Mouse (Mus musculus) limb, embryonic 14.5 days (tissue): ENCODE data around the gene Vps13d. TPM values are rescaled to one million over a fixed set of nuclear protein-coding genes. Genes with fewer than 3 reads are reported as not detected.

Experiments
- ATAC-seq: fragments of 200-750 bp; cut with Nextera tagmentation; 2 replicates; pipeline ENCODE4 v1.8.0; 2017; ENCODE audit warnings: low read depth, moderate number of reproducible peaks, moderate TSS enrichment; ENCODE audit not compliant: low FRiP score
- DNase-seq: peaks from one replicate; pipeline ENCODE4 v3.0.0-alpha.2; 2015; ENCODE audit warnings: low spot score
- H3K27ac ChIP-seq: fragments of 300-500 bp; sonication (generic); replicated peaks from 2 replicates; pipeline ENCODE4 v1.5.1; 2014; ENCODE audit warnings: low read depth, mild to moderate bottlenecking, low read length, moderate library complexity, mixed read lengths
- H3K27me3 ChIP-seq: fragments of 300-500 bp; sonication (generic); 2 replicates; pipeline ENCODE4 v1.6.1; 2014; ENCODE audit warnings: low read length, mixed read lengths; ENCODE audit not compliant: control insufficient read depth, insufficient read depth
- H3K36me3 ChIP-seq: fragments of 300-500 bp; sonication (generic); 2 replicates; pipeline ENCODE4 v1.6.1; 2014; ENCODE audit warnings: mild to moderate bottlenecking, low read length, moderate library complexity, mixed read lengths; ENCODE audit not compliant: control insufficient read depth, insufficient read depth
- H3K4me1 ChIP-seq: fragments of 300-500 bp; sonication (generic); 2 replicates; pipeline ENCODE4 v1.6.1; 2014; ENCODE audit warnings: antibody characterized with exemption, low read length, mixed read lengths; ENCODE audit not compliant: control insufficient read depth, insufficient read depth
- H3K4me2 ChIP-seq: fragments of 300-500 bp; sonication (generic); replicated peaks from 2 replicates; pipeline ENCODE4 v1.6.1; 2014; ENCODE audit warnings: low read depth, mild to moderate bottlenecking, low read length, moderate library complexity; ENCODE audit not compliant: severe bottlenecking
- H3K4me3 ChIP-seq: fragments of 300-500 bp; sonication (generic); replicated peaks from 2 replicates; pipeline ENCODE4 v1.5.1; 2014; ENCODE audit warnings: low read length
- H3K9ac ChIP-seq: fragments of 300-500 bp; sonication (generic); 2 replicates; pipeline ENCODE4 v1.6.1; 2014; ENCODE audit warnings: mild to moderate bottlenecking, low read depth, low read length, moderate library complexity; ENCODE audit not compliant: severe bottlenecking
- H3K9me3 ChIP-seq: fragments of 300-500 bp; sonication (generic); 2 replicates; pipeline ENCODE4 v1.6.1; 2016; ENCODE audit warnings: low read length; ENCODE audit not compliant: control insufficient read depth
- POLR2A ChIP-seq: fragments of 200-500 bp; IDR thresholded peaks from 2 replicates; pipeline ENCODE4 v1.8.0; 2012; ENCODE audit warnings: inconsistent platforms, mild to moderate bottlenecking, moderate library complexity, borderline replicate concordance; ENCODE audit not compliant: insufficient read depth, insufficient read length; ENCODE audit errors: extremely low read depth
- WGBS: fragments of 180-500 bp; shearing (Covaris S2); extraction: QIAGEN DNeasy Blood & Tissue Kit; methylation state at CpG from one replicate; pipeline ENCODE4 v1.1.7; 2014; 5-methylcytosine and 5-hydroxymethylcytosine counted together
- polyA plus RNA-seq, 2 experiments: library from polyadenylated mRNA; depleted of rRNA in 1 of 2; stranded (reverse) in 1 of 2; unstranded in 1 of 2; fragments of >200 nt; fragmentation: Nextera tagmentation in 1 of 2; extraction: Ambion mirVana in 1 of 2; gene quantifications; 2 replicates each; pipeline versions ENCODE4 v1.2.1 to v1.2.3; 2012 to 2014

The Vps13d gene
- polyA plus RNA-seq, 2 experiments = 16.8 to 26.3 TPM

DNA sequence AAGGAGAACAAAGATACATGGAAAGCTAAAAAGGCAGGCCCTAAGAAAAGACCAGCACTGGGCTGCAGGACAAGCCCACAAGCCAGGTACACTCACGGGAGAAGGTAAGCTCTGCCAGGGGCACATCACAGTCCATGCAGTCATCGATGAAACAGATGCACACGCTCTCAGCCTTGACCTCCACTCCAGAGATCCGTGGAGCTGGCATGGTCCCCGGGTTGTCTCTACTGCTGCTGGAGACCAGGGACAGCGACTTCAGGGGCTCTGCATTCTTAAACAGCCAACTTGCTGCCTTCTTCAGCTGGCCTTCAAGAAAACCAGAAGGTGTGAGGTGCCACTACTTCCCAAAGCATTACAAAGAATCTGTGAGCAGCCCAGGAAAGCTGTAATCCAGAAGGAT is 84.1 kb downstream of the Vps13d start:
- Histone ChIP-seq H3K36me3 (peaks cover 86% of the 10 kb centered on the region), H3K27ac (no peak overlapping the region), H3K4me1 (no peaks in the 10 kb centered on the region), H3K9me3 (no peaks in the 10 kb centered on the region), H3K4me3 (no peak overlapping the region), H3K27me3 (no peaks in the 10 kb centered on the region), H3K9ac (no peak overlapping the region), H3K4me2 (no peak overlapping the region)
- WGBS = 83% methylated on average over 6 of the region's 6 CpGs
- DNase-seq (no peak), ATAC-seq (no peak)
- TF ChIP-seq POLR2A = no peak

DNA sequence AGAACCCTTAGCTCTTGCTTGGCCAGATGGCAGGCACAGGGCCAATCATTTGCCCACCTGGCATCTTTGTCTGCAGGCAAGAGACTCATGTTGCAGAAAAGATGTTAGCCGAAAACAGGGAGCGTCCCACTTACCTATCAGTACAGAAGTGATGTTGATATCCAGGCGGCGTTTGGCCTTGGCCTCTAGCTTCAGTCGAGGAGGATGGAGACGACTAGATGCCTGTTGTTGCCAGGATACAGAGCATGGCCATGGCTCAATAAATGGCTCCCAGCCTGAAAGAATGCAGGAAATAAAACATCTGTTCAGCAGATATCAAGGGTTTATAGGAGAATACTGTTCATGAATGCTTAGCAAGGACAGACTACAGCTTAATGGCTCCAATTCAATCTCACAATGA is 88.0 kb downstream of the Vps13d start:
- Histone ChIP-seq H3K4me2 (no peak overlapping the region), H3K4me3 (no peak overlapping the region), H3K9me3 (no peaks in the 10 kb centered on the region), H3K36me3 (peaks cover 80% of the 10 kb centered on the region), H3K4me1 (no peaks in the 10 kb centered on the region), H3K27me3 (no peaks in the 10 kb centered on the region), H3K27ac (no peak overlapping the region), H3K9ac (no peak overlapping the region)
- no peak for DNase-seq
- no peak for ATAC-seq
- no peak for TF ChIP-seq POLR2A
- 63% methylated on average over 6 of the region's 6 CpGs for WGBS

DNA sequence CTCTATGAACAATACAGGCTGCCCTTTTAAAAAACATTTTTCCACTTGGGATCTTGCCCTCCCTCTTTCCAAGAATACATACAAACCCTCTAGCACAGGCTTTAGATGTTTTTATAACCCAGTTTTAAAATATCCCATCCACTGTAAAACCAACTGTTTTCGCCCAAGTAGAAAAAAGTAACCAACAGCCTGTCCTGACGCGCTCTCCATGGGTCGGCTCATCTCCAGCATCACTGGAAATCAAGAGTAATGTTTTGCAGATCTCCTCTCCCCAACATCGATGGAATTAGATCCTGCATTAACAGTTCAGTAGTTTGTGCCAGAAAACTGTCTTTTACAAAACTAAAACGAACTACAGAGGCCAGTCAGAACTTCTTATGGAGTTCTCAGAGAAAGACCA is 89.5 kb downstream of the Vps13d start:
- Histone ChIP-seq H3K9ac (no peak overlapping the region), H3K27me3 (no peaks in the 10 kb centered on the region), H3K9me3 (no peaks in the 10 kb centered on the region), H3K4me2 (no peak overlapping the region), H3K4me3 (no peak overlapping the region), H3K36me3 (peaks cover 74% of the 10 kb centered on the region), H3K4me1 (peaks cover 8% of the 10 kb centered on the region; the same call in 1 of the 2 replicates), H3K27ac (no peak overlapping the region)
- no peak for TF ChIP-seq POLR2A
- ATAC-seq = no peak
- DNase-seq = no peak
- 70% methylated on average over 6 of the region's 6 CpGs for WGBS

DNA sequence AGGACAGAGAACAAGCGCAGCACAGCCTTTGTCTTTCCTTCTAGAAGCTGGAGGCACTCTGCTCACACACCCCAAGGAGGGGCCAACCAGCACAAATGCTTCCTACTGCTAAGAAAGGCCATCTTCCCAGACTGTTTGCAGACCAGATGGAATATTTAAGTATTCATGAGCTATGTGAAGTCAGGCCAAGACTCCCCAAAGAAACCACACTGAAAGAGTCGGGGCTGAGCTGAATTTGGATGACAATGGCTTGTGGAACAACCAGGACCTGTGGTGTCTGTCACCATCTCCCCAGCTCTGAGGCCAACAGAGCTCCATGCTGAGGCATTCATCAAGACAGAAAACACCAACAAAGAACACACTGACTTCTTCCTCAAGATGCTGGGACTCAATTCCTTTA is 89.9 kb downstream of the Vps13d start:
- Histone ChIP-seq H3K9me3 (no peaks in the 10 kb centered on the region), H3K27ac (no peak overlapping the region), H3K4me1 (peaks cover 8% of the 10 kb centered on the region; the same call in 1 of the 2 replicates), H3K9ac (no peak overlapping the region), H3K27me3 (no peaks in the 10 kb centered on the region), H3K4me2 (no peak overlapping the region), H3K4me3 (no peak overlapping the region), H3K36me3 (peaks cover 70% of the 10 kb centered on the region)
- TF ChIP-seq POLR2A = no peak
- WGBS = 81% methylated on average over 2 of the region's 2 CpGs
- DNase-seq (no peak), ATAC-seq (no peak)

DNA sequence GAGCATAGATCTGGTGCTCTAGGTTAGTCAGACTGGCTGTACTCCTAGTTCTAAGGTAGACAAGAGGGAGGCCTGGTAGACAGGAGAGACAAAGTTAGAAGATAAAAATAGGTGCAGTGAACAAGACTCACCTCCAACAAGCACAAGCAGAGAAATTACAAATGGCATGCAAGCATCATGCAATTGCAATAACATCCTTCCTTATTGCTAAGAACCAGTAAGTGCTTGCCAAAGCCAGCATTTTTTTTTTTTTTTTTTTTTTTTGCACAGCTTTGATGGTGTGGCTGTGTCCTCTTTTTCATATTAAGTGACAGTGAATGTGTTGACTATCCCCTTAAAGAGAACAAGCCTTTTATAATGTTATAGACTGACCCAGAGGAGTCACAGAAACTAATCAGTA is 91.2 kb downstream of the Vps13d start:
- H3K4me2 ChIP-seq = no peak overlapping the region
- ATAC-seq = no peak
- H3K4me1 ChIP-seq = peaks cover 8% of the 10 kb centered on the region; the same call in 1 of the 2 replicates
- no peak overlapping the region for H3K9ac ChIP-seq
- no peak overlapping the region for H3K27ac ChIP-seq
- H3K36me3 ChIP-seq = peaks cover 71% of the 10 kb centered on the region
- no peak overlapping the region for H3K4me3 ChIP-seq
- DNase-seq = no peak
- no peaks in the 10 kb centered on the region for H3K27me3 ChIP-seq
- no peaks in the 10 kb centered on the region for H3K9me3 ChIP-seq
- TF ChIP-seq POLR2A = no peak
